Comparison of ENCODE assay signal across 8 mouse cellular contexts in the genomic region with DNA sequence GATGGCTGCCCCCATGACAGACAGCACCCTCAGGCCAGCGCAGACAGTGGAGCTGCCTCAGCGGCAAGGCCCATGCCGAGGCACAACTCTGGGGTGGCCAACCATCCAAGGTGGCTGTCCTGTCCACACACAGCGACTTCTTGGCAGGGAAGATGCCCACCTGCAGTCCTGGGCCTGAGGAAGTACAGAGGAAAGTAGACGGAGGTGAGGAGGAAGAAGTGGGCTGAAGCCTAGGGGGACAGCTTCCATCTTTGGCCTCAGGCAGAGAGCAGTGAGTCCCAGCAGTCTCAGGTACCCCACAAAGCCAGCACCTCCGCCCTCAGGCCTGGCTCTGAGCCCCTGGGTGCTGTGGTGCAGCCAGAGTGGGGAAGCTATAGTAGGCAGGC. TPM values are rescaled to one million over a fixed set of nuclear protein-coding genes. Genes with fewer than 3 reads are reported as not detected.
DNase-seq lines count a peak whose midpoint lies in the region; ATAC-seq and TF ChIP-seq lines count a peak whose summit lies in the region.
"Had no signal": no experiment of that assay in that cellular context is flagged by ENCODE, and none has a peak within 500 bp of the region (broad histone marks: within the 10 kb centered on the region; RNA-seq: fewer than 3 reads in every experiment).

No protein-coding gene starts in this region.

- H3K9ac ChIP-seq in liver, embryonic 15.5 days: no peak overlapping the region
- H3K9ac ChIP-seq in liver, embryonic 11.5 days (ENCODE audit: low read depth, low read length): no peak overlapping the region
- H3K9ac ChIP-seq in forebrain, embryonic 11.5 days (ENCODE audit: low read length): peak overlapping the region; percentile 93; the same call in 1 of the 2 replicates
- H3K9ac ChIP-seq in intestine, postnatal 0 days (ENCODE audit: low read depth, low read length): no peak overlapping the region
- no peak overlapping the region for H3K9ac ChIP-seq in stomach, embryonic 15.5 days

- DNase-seq in liver, embryonic 11.5 days (ENCODE audit: low spot score): no peak
- DNase-seq in forebrain, embryonic 11.5 days (ENCODE audit: low spot score): no peak
- DNase-seq in urinary bladder, postnatal 4 days (ENCODE audit: low spot score in 2 of 2): no peak
- DNase-seq in spleen, postnatal 36 days (ENCODE audit: low spot score in 2 of 2): no peak
- DNase-seq: gastrocnemius, postnatal 14 days had no signal

- TF ChIP-seq CTCF in intestine, postnatal 0 days (IDR thresholded peaks at IDR 0.05; ENCODE audit: low read depth): no peak

- H3K4me2 ChIP-seq in liver, embryonic 15.5 days: 0 out of 2 replicates have a peak overlapping the region, but pooled peaks have one; percentile 70
- H3K4me2 ChIP-seq in liver, embryonic 11.5 days: no peak overlapping the region
- H3K4me2 ChIP-seq in forebrain, embryonic 11.5 days (ENCODE audit: low read depth, low read length, severe bottlenecking): peak overlapping the region; percentile 76
- H3K4me2 ChIP-seq in intestine, postnatal 0 days (replicated peaks; ENCODE audit: low read depth): peak overlapping the region; percentile 81; the same call in 1 of the 2 replicates
- peak overlapping the region; percentile 86 for H3K4me2 ChIP-seq in stomach, embryonic 15.5 days

- peaks cover 40% of the 10 kb centered on the region for H3K27me3 ChIP-seq in liver, embryonic 15.5 days
- H3K27me3 ChIP-seq in liver, embryonic 11.5 days (replicated peaks; ENCODE audit: control insufficient read depth, insufficient read depth, low read length): peaks cover 19% of the 10 kb centered on the region
- no peaks in the 10 kb centered on the region for H3K27me3 ChIP-seq in forebrain, embryonic 11.5 days (ENCODE audit: control insufficient read depth, insufficient read depth, low read length)
- peaks cover 13% of the 10 kb centered on the region for H3K27me3 ChIP-seq in intestine, postnatal 0 days (replicated peaks; ENCODE audit: control insufficient read depth, insufficient read depth, low read length)
- H3K27me3 ChIP-seq in stomach, embryonic 15.5 days (replicated peaks): peaks cover 7% of the 10 kb centered on the region

- H3K9me3 ChIP-seq in liver, embryonic 15.5 days (replicated peaks): no peaks in the 10 kb centered on the region
- H3K9me3 ChIP-seq in liver, embryonic 11.5 days (ENCODE audit: control insufficient read depth, low read length): no peaks in the 10 kb centered on the region
- H3K9me3 ChIP-seq in forebrain, embryonic 11.5 days (ENCODE audit: control insufficient read depth, low read length): no peaks in the 10 kb centered on the region
- no peaks in the 10 kb centered on the region for H3K9me3 ChIP-seq in intestine, postnatal 0 days (ENCODE audit: control insufficient read depth)
- H3K9me3 ChIP-seq in stomach, embryonic 15.5 days: no peaks in the 10 kb centered on the region

- H3K27ac ChIP-seq in liver, embryonic 15.5 days (replicated peaks): no peak overlapping the region
- no peak overlapping the region for H3K27ac ChIP-seq in liver, embryonic 11.5 days (ENCODE audit: low read depth, low read length)
- no peak overlapping the region for H3K27ac ChIP-seq in forebrain, embryonic 11.5 days (ENCODE audit: low read depth, low read length)
- no peak overlapping the region for H3K27ac ChIP-seq in intestine, postnatal 0 days (ENCODE audit: low read depth, low read length)
- H3K27ac ChIP-seq in stomach, embryonic 15.5 days: no peak overlapping the region

- H3K4me3 ChIP-seq in liver, embryonic 15.5 days (replicated peaks): no peak overlapping the region
- no peak overlapping the region for H3K4me3 ChIP-seq in liver, embryonic 11.5 days (ENCODE audit: low read depth, low read length)
- peak overlapping the region; percentile 65 for H3K4me3 ChIP-seq in forebrain, embryonic 11.5 days (ENCODE audit: low read depth, low read length)
- no peak overlapping the region for H3K4me3 ChIP-seq in intestine, postnatal 0 days (ENCODE audit: low read depth, low read length)
- peak overlapping the region; percentile 57 for H3K4me3 ChIP-seq in stomach, embryonic 15.5 days (replicated peaks)

- no peak for ATAC-seq in liver, embryonic 15.5 days (ENCODE audit: insufficient read depth)
- ATAC-seq in liver, embryonic 11.5 days (replicated peaks; ENCODE audit: low FRiP score): no peak
- no peak for ATAC-seq in forebrain, embryonic 11.5 days (replicated peaks; ENCODE audit: low FRiP score)
- ATAC-seq in intestine, postnatal 0 days: no peak
- no peak for ATAC-seq in stomach, embryonic 15.5 days (ENCODE audit: insufficient read depth, low FRiP score, low read depth)

- WGBS in liver, embryonic 15.5 days (ENCODE audit: insufficient replicate concordance): 71% methylated on average over 6 of the region's 6 CpGs
- WGBS in liver, embryonic 11.5 days: 69% methylated on average over 6 of the region's 6 CpGs
- 87% methylated on average over 6 of the region's 6 CpGs for WGBS in forebrain, embryonic 11.5 days
- WGBS in intestine, postnatal 0 days: 88% methylated on average over 6 of the region's 6 CpGs
- 90% methylated on average over 6 of the region's 6 CpGs for WGBS in stomach, embryonic 15.5 days

- no peaks in the 10 kb centered on the region for H3K36me3 ChIP-seq in liver, embryonic 15.5 days (replicated peaks)
- no peaks in the 10 kb centered on the region for H3K36me3 ChIP-seq in liver, embryonic 11.5 days (ENCODE audit: control insufficient read depth, insufficient read depth, low read length)
- no peaks in the 10 kb centered on the region for H3K36me3 ChIP-seq in forebrain, embryonic 11.5 days (ENCODE audit: control insufficient read depth, insufficient read depth, low read length)
- no peaks in the 10 kb centered on the region for H3K36me3 ChIP-seq in intestine, postnatal 0 days (ENCODE audit: control insufficient read depth, insufficient read depth)
- no peaks in the 10 kb centered on the region for H3K36me3 ChIP-seq in stomach, embryonic 15.5 days

- H3K4me1 ChIP-seq in liver, embryonic 15.5 days (replicated peaks): peaks cover 19% of the 10 kb centered on the region
- H3K4me1 ChIP-seq in liver, embryonic 11.5 days (replicated peaks; ENCODE audit: control insufficient read depth, insufficient read depth, low read length): peaks cover 11% of the 10 kb centered on the region
- peaks cover 9% of the 10 kb centered on the region; the same call in 1 of the 2 replicates for H3K4me1 ChIP-seq in forebrain, embryonic 11.5 days (replicated peaks; ENCODE audit: control insufficient read depth, insufficient read depth, low read length)
- H3K4me1 ChIP-seq in intestine, postnatal 0 days (replicated peaks; ENCODE audit: control insufficient read depth, insufficient read depth, low read length): no peaks in the 10 kb centered on the region
- H3K4me1 ChIP-seq in stomach, embryonic 15.5 days: 0 out of 2 replicates have a peak, but pooled peaks cover 14% of the 10 kb centered on the region

RNA-seq across cellular contexts. Expression of gene Enho, which starts 1.3 kb away (rescaled TPM):
- 2.3 and 3.3 TPM in 2 replicates for polyA plus RNA-seq in liver, embryonic 15.5 days (2015; fragmentation: Nextera tagmentation; extraction: Ambion mirVana)
- 3.7 and 3.8 TPM in 2 replicates for polyA plus RNA-seq in liver, embryonic 11.5 days (2014; fragmentation: Nextera tagmentation; extraction: Ambion mirVana)
- polyA plus RNA-seq in forebrain, embryonic 11.5 days (2014; fragmentation: Nextera tagmentation; extraction: Ambion mirVana): 28.1 and 34.5 TPM in 2 replicates
- polyA plus RNA-seq in intestine, postnatal 0 days (2015; fragmentation: Nextera tagmentation; extraction: Ambion mirVana): 8.5 and 8.6 TPM in 2 replicates
- polyA plus RNA-seq in stomach, embryonic 15.5 days (2015; fragmentation: Nextera tagmentation; extraction: Ambion mirVana): 18.3 and 24.0 TPM in 2 replicates

RNA-seq across cellular contexts. Expression of gene Cntfr, which starts 58.1 kb away (rescaled TPM):
- polyA plus RNA-seq in liver, embryonic 15.5 days (2015; fragmentation: Nextera tagmentation; extraction: Ambion mirVana): 0.25 and 0.31 TPM in 2 replicates
- 5.2 and 6.0 TPM in 2 replicates for polyA plus RNA-seq in liver, embryonic 11.5 days (2014; fragmentation: Nextera tagmentation; extraction: Ambion mirVana)
- polyA plus RNA-seq in forebrain, embryonic 11.5 days (2014; fragmentation: Nextera tagmentation; extraction: Ambion mirVana): 35.2 and 37.1 TPM in 2 replicates
- 1.9 and 2.8 TPM in 2 replicates for polyA plus RNA-seq in intestine, postnatal 0 days (2015; fragmentation: Nextera tagmentation; extraction: Ambion mirVana)
- polyA plus RNA-seq in stomach, embryonic 15.5 days (2015; fragmentation: Nextera tagmentation; extraction: Ambion mirVana): 8.3 and 11.8 TPM in 2 replicates

Comparison
In these comparisons a context has a peak if more than half of its experiments do, and no peak if none do; other contexts are left out.
1. H3K4me3 ChIP-seq: peak in forebrain, embryonic 11.5 days (single experiment) and stomach, embryonic 15.5 days (single experiment); none in liver, embryonic 15.5 days (single experiment), liver, embryonic 11.5 days (single experiment) and intestine, postnatal 0 days (single experiment).